Mouse (Mus musculus): Measurements from ENCODE around the gene Eif2b1. TPM values are rescaled to one million over a fixed set of nuclear protein-coding genes. Genes with fewer than 3 reads are reported as not detected.

The Eif2b1 gene
- total RNA-seq, 4 experiments from 2014 or later = 33.3 to 42.9 (median 38.7) TPM

Other genes with a start within 250 kb of the Eif2b1 start
- 100 to 1,000 TPM; 151 to 169 (median 168) TPM for gene Cdk2ap1, start 216.0 kb downstream of the Eif2b1 start, total RNA-seq (2022)
- 10 to 100 TPM; 41.8 to 53.6 (median 48.2) TPM for gene Sbno1, start 153.1 kb downstream of the Eif2b1 start, total RNA-seq (2022)
- 100 to 1,000 TPM; 217 to 342 (median 227) TPM for gene Kmt5a, start 139.2 kb downstream of the Eif2b1 start, total RNA-seq (2022)
- 1 to 10 TPM; 3.2 to 5.1 (median 4.2) TPM for gene Rilpl2, start 100.8 kb downstream of the Eif2b1 start, total RNA-seq (2022)
- 10 to 100 TPM; 19.8 to 27.9 (median 25.2) TPM for gene Snrnp35, start 96.0 kb downstream of the Eif2b1 start, total RNA-seq (2022)
- gene Rilpl1, start 47.7 kb downstream of the Eif2b1 start, total RNA-seq (2022) = 100 to 1,000 TPM; 208 to 326 (median 241) TPM
- gene Tmed2, start 38.4 kb downstream of the Eif2b1 start, total RNA-seq (2022) = 100 to 1,000 TPM; 149 to 173 (median 155) TPM
- 1 to 10 TPM; 3.8 to 8.0 (median 4.9) TPM for gene Ddx55, start 26.3 kb downstream of the Eif2b1 start, total RNA-seq (2022)
- gene Gtf2h3, start within 50 bp of the Eif2b1 start, total RNA-seq (2022) = 10 to 100 TPM; 12.7 to 18.5 (median 16.5) TPM
- 10 to 100 TPM; 29.1 to 38.6 (median 32.5) TPM for gene Atp6v0a2, start 49.4 kb upstream of the Eif2b1 start, total RNA-seq (2022)
- gene Dnah10, start 146.0 kb upstream of the Eif2b1 start, total RNA-seq (2022) = under 1 TPM in 3 of 4 experiments, not detected in 1; 0.02 to 0.05 (median 0.02) TPM

Data from gastrocnemius, adult 8-10 months (tissue).